Mouse (Mus musculus): Measurements from ENCODE around the gene Pef1. TPM values are rescaled to one million over a fixed set of nuclear protein-coding genes. Genes with fewer than 3 reads are reported as not detected.

Pef1 gene
- polyA plus RNA-seq (2015; fragmentation: Nextera tagmentation; extraction: Ambion mirVana): 41.0 and 41.3 TPM in 2 replicates

DNA sequence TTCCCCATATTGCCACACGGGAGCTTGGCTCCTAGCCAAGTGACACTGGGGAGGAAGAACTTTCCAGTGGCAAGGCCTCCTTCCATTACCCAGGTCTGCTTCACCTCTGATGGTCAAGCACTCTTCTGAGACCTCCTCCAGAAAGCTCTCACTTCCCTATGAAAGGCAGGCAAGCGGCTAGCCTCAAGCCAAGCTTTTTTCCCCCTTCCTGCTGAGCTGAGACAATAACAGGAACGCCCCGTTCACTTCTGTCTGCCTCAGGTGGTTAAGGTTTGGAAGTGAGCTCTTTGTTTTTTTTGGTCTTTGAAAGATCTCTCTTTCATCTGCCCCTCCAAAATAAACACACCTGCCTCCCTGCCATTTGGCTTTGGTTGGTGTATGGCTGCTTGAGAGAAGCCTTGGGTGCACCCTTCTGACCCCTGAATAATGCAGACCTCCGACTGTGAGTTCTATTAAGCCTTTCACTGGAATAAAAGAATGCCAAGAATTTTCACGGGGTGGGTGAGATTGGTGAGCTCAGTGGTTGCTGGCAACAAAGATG, at the start of gene Pef1:
Pef1 (plus strand) TSS at position 448 of the 541 bp plus-strand sequence.
- H3K4me2 ChIP-seq: no peak within 1 kb of the TSS
- H3K4me3 ChIP-seq (replicated peaks): no peak within 1 kb of the TSS
- 17% methylated on average over 6 of the region's 6 CpGs for WGBS (ENCODE audit: insufficient replicate concordance)
- no peaks in the 10 kb centered on the region for H3K36me3 ChIP-seq
- H3K9me3 ChIP-seq (replicated peaks): 0 out of 2 replicates have a peak, but pooled peaks cover 6% of the 10 kb centered on the region
- DNase-seq (no peak), ATAC-seq (ENCODE audit: low read depth) (no peak)
- H3K27me3 ChIP-seq: peaks cover 18% of the 10 kb centered on the region
- H3K9ac ChIP-seq: no peak within 1 kb of the TSS
- H3K27ac ChIP-seq: no peak within 1 kb of the TSS
- H3K4me1 ChIP-seq (replicated peaks): peaks cover 14% of the 10 kb centered on the region

DNA sequence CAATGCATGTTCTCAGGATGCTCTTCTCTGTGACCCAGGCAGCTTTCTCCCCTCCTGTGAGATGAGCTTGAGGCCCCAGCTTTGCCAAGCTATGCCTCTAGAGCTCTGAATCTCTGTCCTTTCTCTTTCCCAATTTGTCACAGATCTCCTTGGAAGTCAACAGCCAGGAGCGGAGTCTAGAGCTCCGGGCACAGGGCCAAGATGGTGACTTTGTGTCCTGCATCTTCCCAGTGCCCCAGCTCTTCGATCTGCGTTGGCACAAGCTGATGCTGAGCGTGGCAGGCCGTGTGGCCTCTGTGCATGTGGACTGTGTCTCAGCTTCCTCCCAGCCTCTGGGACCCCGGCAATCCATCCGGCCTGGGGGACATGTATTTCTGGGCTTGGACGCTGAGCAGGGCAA, 49.2 kb upstream of the Pef1 start:
- WGBS (ENCODE audit: insufficient replicate concordance): 75% methylated on average over 9 of the region's 9 CpGs
- Histone ChIP-seq H3K9ac (no peak overlapping the region), H3K4me2 (no peak overlapping the region), H3K4me3 (replicated peaks) (no peak overlapping the region), H3K36me3 (no peaks in the 10 kb centered on the region), H3K27ac (no peak overlapping the region), H3K27me3 (peaks cover 15% of the 10 kb centered on the region), H3K9me3 (replicated peaks) (no peaks in the 10 kb centered on the region), H3K4me1 (replicated peaks) (no peaks in the 10 kb centered on the region)
- DNase-seq: no peak
- no peak for ATAC-seq (ENCODE audit: low read depth)

GRCm38 (mm10) chr4:130054727-130055126, 47.6 kb upstream of the Pef1 start:
- no peaks in the 10 kb centered on the region for H3K36me3 ChIP-seq
- no peak overlapping the region for H3K27ac ChIP-seq
- no peak overlapping the region for H3K4me2 ChIP-seq
- no peaks in the 10 kb centered on the region for H3K4me1 ChIP-seq (replicated peaks)
- 25% methylated on average over 1 of the region's 1 CpGs for WGBS (ENCODE audit: insufficient replicate concordance)
- DNase-seq (no peak), ATAC-seq (ENCODE audit: low read depth) (no peak)
- H3K9ac ChIP-seq: no peak overlapping the region
- no peak overlapping the region for H3K4me3 ChIP-seq (replicated peaks)
- no peaks in the 10 kb centered on the region for H3K27me3 ChIP-seq
- H3K9me3 ChIP-seq (replicated peaks): no peaks in the 10 kb centered on the region

DNA sequence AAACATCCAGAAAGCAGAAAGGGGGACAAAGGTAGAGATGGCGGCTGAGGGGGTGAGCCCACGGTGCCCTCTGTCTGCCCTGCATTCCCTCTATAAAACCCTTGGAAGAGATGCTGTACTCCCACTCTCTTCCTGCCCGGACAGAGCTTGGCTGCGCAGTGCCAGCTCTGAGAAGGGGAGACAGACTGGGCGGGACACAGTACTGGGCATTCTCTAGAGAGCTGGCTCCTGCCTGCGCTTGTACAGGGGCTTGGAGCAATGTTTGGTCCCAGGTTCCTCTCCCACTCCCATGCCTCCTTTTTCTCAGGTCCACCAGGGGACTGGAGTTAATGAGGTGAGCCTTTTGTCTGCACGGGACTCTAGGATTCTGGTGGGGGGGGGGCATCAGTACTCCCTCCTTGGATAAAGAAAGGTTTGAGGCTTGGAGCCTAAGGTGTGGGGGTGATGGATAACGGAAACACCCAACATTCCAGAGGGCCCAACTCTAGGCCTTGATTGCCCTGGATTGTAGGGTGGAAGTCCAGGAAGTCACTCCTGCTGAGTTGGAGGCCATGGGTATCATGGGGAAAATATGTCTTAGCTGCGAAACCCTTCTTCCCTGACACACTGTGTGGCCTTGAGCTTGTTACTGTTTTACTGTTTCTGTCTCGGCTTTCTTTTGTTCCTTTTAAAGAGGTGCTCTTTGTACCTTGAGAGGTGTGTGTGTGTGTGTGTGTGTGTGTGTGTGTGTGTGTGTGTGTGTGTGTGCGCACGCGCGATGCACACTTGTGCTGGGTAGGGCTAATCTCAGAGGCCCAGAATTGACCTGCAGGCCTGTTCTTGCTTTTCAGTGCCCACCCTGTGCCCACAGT, 47.0 kb upstream of the Pef1 start:
- Histone ChIP-seq H3K9me3 (replicated peaks) (no peaks in the 10 kb centered on the region), H3K4me2 (no peak overlapping the region), H3K36me3 (no peaks in the 10 kb centered on the region), H3K27ac (no peak overlapping the region), H3K9ac (no peak overlapping the region), H3K4me1 (replicated peaks) (no peaks in the 10 kb centered on the region; the same call in 1 of the 2 replicates), H3K4me3 (replicated peaks) (no peak overlapping the region), H3K27me3 (no peaks in the 10 kb centered on the region)
- 65% methylated on average over 11 of the region's 14 CpGs for WGBS (ENCODE audit: insufficient replicate concordance)
- DNase-seq: no peak
- no peak for ATAC-seq (ENCODE audit: low read depth)

DNA sequence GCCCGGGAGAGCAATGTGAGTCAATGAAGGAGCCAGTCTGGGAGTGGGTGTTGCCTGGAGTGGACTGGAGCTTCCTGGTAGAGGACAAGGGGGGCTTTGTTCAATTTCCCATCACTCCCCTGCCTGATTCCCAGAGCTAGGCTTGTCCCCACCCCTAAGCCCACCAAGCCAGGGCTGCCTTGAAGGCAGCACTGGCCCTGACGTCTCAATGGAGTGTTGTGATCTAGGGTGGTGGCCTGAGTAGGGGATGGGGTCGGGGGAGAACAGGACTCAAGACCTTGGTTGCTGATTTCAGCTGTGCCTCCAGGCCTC, 46.4 kb upstream of the Pef1 start:
- no peak overlapping the region for H3K4me2 ChIP-seq
- DNase-seq (no peak), ATAC-seq (ENCODE audit: low read depth) (no peak)
- no peaks in the 10 kb centered on the region; the same call in 1 of the 2 replicates for H3K4me1 ChIP-seq (replicated peaks)
- no peak overlapping the region for H3K27ac ChIP-seq
- no peaks in the 10 kb centered on the region for H3K27me3 ChIP-seq
- H3K9me3 ChIP-seq (replicated peaks): no peaks in the 10 kb centered on the region
- no peak overlapping the region for H3K9ac ChIP-seq
- 38% methylated on average over 3 of the region's 3 CpGs for WGBS (ENCODE audit: insufficient replicate concordance)
- no peak overlapping the region for H3K4me3 ChIP-seq (replicated peaks)
- no peaks in the 10 kb centered on the region for H3K36me3 ChIP-seq

GRCm38 (mm10) chr4:130056471-130056870, 45.9 kb upstream of the Pef1 start:
- Histone ChIP-seq H3K9me3 (replicated peaks) (no peaks in the 10 kb centered on the region), H3K4me1 (replicated peaks) (no peaks in the 10 kb centered on the region; the same call in 1 of the 2 replicates), H3K27me3 (no peaks in the 10 kb centered on the region), H3K4me3 (replicated peaks) (no peak overlapping the region), H3K27ac (no peak overlapping the region), H3K9ac (no peak overlapping the region), H3K36me3 (no peaks in the 10 kb centered on the region), H3K4me2 (no peak overlapping the region)
- DNase-seq (no peak), ATAC-seq (ENCODE audit: low read depth) (no peak)
- 45% methylated on average over 3 of the region's 3 CpGs for WGBS (ENCODE audit: insufficient replicate concordance)

DNA sequence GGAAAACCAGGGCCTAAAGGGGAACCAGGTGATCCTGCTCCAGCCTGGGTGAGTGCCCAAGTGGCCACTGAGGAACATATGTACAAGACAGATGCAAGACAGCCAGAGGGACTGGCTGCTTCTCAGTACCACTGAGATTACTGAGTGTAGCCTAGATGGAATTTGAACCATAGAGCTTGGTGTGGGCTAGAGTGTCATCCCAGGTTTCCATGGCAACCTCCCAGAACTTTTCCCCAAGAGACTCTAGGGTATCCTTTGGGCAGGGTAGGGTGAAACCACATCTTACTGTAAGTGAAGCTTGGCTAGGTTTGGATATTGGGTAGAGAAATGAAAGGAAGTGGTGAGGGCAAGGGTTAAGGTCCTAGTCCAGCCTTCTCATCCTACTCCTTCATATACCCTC, 41.4 kb upstream of the Pef1 start:
- no peak for ATAC-seq (ENCODE audit: low read depth)

GRCm38 (mm10) chr4:130063191-130063590, 39.2 kb upstream of the Pef1 start:
- 46% methylated on average over 6 of the region's 7 CpGs for WGBS (ENCODE audit: insufficient replicate concordance)
- no peaks in the 10 kb centered on the region for H3K9me3 ChIP-seq (replicated peaks)
- H3K4me2 ChIP-seq: no peak overlapping the region
- no peaks in the 10 kb centered on the region for H3K36me3 ChIP-seq
- H3K27ac ChIP-seq: no peak overlapping the region
- H3K4me3 ChIP-seq (replicated peaks): no peak overlapping the region
- no peaks in the 10 kb centered on the region; the same call in 1 of the 2 replicates for H3K4me1 ChIP-seq (replicated peaks)
- no peaks in the 10 kb centered on the region for H3K27me3 ChIP-seq
- ATAC-seq (ENCODE audit: low read depth) (no peak), DNase-seq (no peak)
- H3K9ac ChIP-seq: no peak overlapping the region

More for the DNA sequence above, 41.4 kb upstream of the Pef1 start:
- Histone ChIP-seq H3K4me1 (replicated peaks) (no peaks in the 10 kb centered on the region; the same call in 1 of the 2 replicates), H3K27me3 (no peaks in the 10 kb centered on the region), H3K9ac (no peak overlapping the region), H3K4me3 (replicated peaks) (no peak overlapping the region), H3K27ac (no peak overlapping the region), H3K36me3 (no peaks in the 10 kb centered on the region), H3K4me2 (no peak overlapping the region), H3K9me3 (replicated peaks) (no peaks in the 10 kb centered on the region)
- DNase-seq: no peak

- Histone ChIP-seq H3K9me3 (replicated peaks) (no peaks in the 10 kb centered on the region), H3K4me2 (no peak overlapping the region), H3K27ac (no peak overlapping the region), H3K4me1 (replicated peaks) (no peaks in the 10 kb centered on the region), H3K4me3 (replicated peaks) (no peak overlapping the region), H3K36me3 (no peaks in the 10 kb centered on the region), H3K27me3 (no peaks in the 10 kb centered on the region), H3K9ac (no peak overlapping the region)
- ATAC-seq (ENCODE audit: low read depth) (no peak), DNase-seq (no peak)
- 11% methylated on average over 8 of the region's 8 CpGs for WGBS (ENCODE audit: insufficient replicate concordance)
Observed at GRCm38 (mm10) chr4:130066816-130067215, 35.5 kb upstream of the Pef1 start.

GRCm38 (mm10) chr4:130070523-130070922, 31.8 kb upstream of the Pef1 start:
- Histone ChIP-seq H3K9me3 (replicated peaks) (no peaks in the 10 kb centered on the region), H3K4me3 (replicated peaks) (no peak overlapping the region), H3K36me3 (no peaks in the 10 kb centered on the region), H3K27ac (no peak overlapping the region), H3K4me1 (replicated peaks) (no peaks in the 10 kb centered on the region), H3K9ac (no peak overlapping the region), H3K27me3 (no peaks in the 10 kb centered on the region), H3K4me2 (no peak overlapping the region)
- no peak for ATAC-seq (ENCODE audit: low read depth)
- no peak for DNase-seq
- WGBS (ENCODE audit: insufficient replicate concordance): 48% methylated on average over 3 of the region's 3 CpGs

DNA sequence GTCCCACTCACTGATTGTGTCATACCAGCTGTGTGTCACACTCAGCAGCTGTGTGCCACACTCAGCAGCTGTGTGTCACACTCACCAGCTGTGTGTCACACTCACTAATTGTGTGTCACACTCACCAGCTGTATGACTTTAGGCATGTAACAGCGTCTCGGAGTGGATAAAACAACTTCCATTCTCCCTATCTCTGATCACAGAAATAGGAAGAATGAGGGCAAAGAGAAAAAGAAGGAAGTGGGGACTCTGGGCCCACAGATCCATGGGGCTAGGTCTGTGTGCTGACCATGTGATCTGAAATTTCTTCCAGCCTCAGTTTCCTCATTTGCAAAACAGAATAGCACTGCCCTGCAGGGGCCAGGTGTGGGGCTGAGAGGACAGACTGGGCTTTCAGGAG, 30.6 kb upstream of the Pef1 start:
- Histone ChIP-seq H3K9me3 (replicated peaks) (no peaks in the 10 kb centered on the region), H3K4me3 (replicated peaks) (no peak overlapping the region), H3K4me1 (replicated peaks) (no peaks in the 10 kb centered on the region), H3K27me3 (peaks cover 7% of the 10 kb centered on the region; the same call in 1 of the 2 replicates), H3K27ac (no peak overlapping the region), H3K4me2 (no peak overlapping the region), H3K9ac (no peak overlapping the region), H3K36me3 (no peaks in the 10 kb centered on the region)
- ATAC-seq (ENCODE audit: low read depth): no peak
- 39% methylated on average over 2 of the region's 2 CpGs for WGBS (ENCODE audit: insufficient replicate concordance)
- DNase-seq: no peak

GRCm38 (mm10) chr4:130073367-130073766, 29.0 kb upstream of the Pef1 start:
- H3K4me1 ChIP-seq (replicated peaks): no peaks in the 10 kb centered on the region
- DNase-seq (no peak), ATAC-seq (ENCODE audit: low read depth) (no peak)
- no peak overlapping the region for H3K4me3 ChIP-seq (replicated peaks)
- H3K27ac ChIP-seq: no peak overlapping the region
- WGBS (ENCODE audit: insufficient replicate concordance): 66% methylated on average over 4 of the region's 4 CpGs
- H3K27me3 ChIP-seq: peaks cover 23% of the 10 kb centered on the region
- no peaks in the 10 kb centered on the region for H3K9me3 ChIP-seq (replicated peaks)
- H3K9ac ChIP-seq: no peak overlapping the region
- H3K4me2 ChIP-seq: no peak overlapping the region
- no peaks in the 10 kb centered on the region for H3K36me3 ChIP-seq
